Mouse (Mus musculus) kidney, postnatal 25 days (tissue): ENCODE results near the gene 4931428L18Rik.
"Not testable (repeated sequence)": the region's sequence is repeated elsewhere in the genome, so short reads cannot be mapped to it uniquely, and the experiment has no call there.

Experiments used
- DNase-seq, 2 experiments: peaks; one replicate each; pipeline ENCODE4 v3.0.0; 2021; ENCODE audit warnings: mixed read lengths in 2 of 2

The 4931428L18Rik gene

DNA sequence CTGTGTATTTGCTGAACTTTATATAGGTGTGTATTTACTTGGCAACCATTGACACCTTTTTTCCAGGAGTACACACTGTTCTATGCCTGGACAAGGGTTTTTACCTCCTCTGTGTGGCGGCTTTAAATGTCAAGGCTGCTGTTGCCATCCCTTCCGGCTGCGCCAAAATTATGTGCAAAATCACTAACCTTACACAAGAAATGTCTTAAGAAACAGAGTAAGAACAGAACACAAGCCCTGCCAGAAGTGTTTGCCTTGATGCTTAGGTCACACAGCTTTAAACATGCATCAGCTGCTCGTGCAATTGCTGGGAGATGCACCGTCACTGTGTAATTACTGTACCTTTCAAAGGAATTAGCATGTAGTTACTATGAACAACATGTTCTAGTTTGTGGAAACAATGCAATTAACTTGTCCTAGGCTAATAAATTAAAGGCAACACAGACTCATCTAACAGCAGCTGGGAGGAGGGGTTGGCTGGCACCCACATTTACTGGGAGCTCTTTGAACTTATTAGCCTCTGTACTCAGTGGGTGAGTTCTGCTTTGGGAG is 171.0 kb downstream of the 4931428L18Rik start:
- peak; percentile 27 to 75 for DNase-seq

DNA sequence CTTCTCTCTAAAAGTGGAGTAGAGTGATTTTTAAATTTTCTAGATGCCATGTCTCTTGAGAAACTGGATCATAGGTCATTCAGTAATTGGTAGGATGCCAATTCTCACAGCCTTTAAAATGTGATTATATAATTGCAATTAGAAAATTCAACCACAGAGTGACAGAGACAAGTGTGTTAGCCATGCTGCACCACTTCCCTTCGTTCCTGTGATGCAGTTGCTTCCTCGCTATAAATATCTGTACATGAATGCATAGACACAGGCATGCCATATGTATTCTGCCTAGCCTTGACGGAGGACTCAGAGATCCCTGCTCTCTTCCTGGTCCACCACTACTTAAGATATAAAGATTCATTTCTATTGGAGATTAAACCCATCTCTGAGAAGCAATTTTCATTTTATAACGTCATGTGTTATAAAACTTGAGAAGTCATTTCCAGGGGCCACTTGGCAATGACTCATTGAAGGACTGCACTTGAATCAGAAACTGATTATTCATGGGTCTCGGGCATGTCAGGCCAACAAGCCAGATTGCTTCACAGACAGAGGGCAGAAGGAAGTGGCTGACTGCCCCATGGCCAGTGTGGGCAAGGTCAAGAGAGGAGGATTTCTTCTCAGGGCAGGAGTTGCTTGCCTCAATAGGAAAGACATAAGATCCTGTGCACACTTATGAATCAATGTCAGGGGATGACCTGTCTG is 172.4 kb downstream of the 4931428L18Rik start:
- peak; percentile 21 to 72 for DNase-seq

DNA sequence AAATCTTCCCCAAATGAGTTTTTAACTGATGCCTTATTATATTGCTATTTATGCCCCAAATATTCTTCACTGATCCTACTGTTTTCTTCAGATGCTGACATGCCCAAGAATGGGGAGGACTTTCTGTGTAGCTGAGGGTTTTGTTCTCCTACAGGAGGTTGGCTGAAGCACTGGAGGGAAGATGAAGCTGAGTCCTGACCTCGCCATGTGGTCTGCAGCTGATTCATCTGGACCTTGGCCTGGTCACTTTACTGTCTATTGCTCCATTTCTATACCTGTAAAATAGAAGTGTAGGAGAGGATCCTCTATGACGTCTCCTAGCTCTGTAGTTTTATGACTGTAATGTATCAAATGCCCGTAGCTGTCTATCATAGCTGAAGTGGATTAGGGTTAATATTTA is 179.3 kb downstream of the 4931428L18Rik start:
- no peak for DNase-seq

GRCm38 (mm10) chr1:31042793-31043192 is 179.7 kb downstream of the 4931428L18Rik start:
- no peak for DNase-seq

- DNase-seq = peak; percentile 38 to 70
Measured at GRCm38 (mm10) chr1:31033851-31034534, 188.5 kb downstream of the 4931428L18Rik start.

DNA sequence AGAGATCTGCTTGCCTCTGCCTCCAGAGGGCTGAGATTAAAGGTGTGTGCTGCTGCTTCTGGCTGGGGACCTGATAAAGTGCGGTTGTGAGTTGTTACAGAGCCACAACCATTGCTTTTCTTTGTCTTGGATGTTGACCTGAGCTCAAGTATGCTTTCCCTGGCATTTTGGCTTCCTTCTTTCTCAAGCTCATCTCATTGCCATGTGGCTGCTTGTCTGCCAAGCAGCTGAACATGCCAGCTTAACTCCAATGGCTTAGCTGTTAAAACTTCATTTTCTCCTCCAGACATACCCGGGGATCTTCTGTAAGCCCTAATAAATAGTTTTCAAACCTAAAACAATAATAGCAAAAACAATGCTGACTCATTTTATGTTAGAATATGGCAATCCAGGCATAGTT is 190.1 kb downstream of the 4931428L18Rik start:
- no peak for DNase-seq

- no peak for DNase-seq
Measured at GRCm38 (mm10) chr1:31023173-31023572, 199.3 kb downstream of the 4931428L18Rik start.

GRCm38 (mm10) chr1:31019283-31019682 is 203.2 kb downstream of the 4931428L18Rik start:
- DNase-seq = peak; percentile 54 to 83

GRCm38 (mm10) chr1:31017377-31017776 is 205.1 kb downstream of the 4931428L18Rik start:
- DNase-seq = peak; percentile 17 to 53

GRCm38 (mm10) chr1:31016068-31016467 is 206.4 kb downstream of the 4931428L18Rik start:
- DNase-seq = no peak

DNA sequence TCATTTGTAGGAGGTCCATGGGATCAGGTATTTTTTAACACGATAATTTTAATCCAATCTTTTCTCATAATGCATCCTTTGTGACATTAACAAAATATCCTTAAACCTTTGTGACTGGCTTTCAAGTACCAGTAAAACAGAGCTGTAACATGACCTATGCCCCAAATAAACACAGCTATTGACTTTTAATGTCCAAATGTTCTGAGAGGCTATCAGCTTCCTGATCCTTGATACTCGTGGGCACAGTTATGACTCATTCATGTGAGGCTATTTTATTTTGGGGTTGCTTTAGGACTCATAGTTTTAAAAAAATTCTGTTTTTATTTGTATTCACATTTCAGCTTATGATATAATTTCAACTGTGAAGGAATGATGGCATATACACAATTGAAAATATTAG is 207.2 kb downstream of the 4931428L18Rik start:
- no peak for DNase-seq

GRCm38 (mm10) chr1:30977868-30978267 is 244.6 kb downstream of the 4931428L18Rik start, which contains the start of gene AC153137.1:
AC153137.1 (minus strand) TSS chr1:30977968.
- DNase-seq = not testable (repeated sequence)

GRCm38 (mm10) chr1:30977239-30977638 is 245.2 kb downstream of the 4931428L18Rik start:
- not testable (repeated sequence) for DNase-seq

DNA sequence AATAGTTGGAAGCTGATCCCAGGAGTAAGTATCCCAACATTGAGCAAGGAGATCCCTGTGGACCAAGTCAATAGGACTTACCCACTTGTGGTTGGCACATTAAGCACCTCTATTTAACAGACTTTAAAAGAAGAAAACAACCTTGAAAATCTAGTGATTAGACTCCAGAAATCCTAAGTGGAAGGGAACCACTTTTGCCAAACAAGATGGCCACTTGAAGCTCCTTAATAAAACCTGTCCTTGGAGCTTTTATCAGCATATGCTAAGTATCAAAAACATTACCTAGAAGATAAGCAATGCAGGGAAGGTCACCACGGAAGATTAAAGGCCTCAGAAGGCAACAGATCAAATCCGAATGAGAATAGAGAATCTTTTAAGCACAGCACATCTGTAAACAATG is 270.7 kb downstream of the 4931428L18Rik start:
- DNase-seq = no peak

GRCm38 (mm10) chr1:30950456-30950835 is 272.0 kb downstream of the 4931428L18Rik start:
- no peak for DNase-seq

GRCm38 (mm10) chr1:30949710-30950455 is 272.6 kb downstream of the 4931428L18Rik start:
- peak; percentile 96 to 99 for DNase-seq

GRCm38 (mm10) chr1:30948950-30949639 is 273.4 kb downstream of the 4931428L18Rik start:
- peak; percentile 60 to 82 for DNase-seq

DNA sequence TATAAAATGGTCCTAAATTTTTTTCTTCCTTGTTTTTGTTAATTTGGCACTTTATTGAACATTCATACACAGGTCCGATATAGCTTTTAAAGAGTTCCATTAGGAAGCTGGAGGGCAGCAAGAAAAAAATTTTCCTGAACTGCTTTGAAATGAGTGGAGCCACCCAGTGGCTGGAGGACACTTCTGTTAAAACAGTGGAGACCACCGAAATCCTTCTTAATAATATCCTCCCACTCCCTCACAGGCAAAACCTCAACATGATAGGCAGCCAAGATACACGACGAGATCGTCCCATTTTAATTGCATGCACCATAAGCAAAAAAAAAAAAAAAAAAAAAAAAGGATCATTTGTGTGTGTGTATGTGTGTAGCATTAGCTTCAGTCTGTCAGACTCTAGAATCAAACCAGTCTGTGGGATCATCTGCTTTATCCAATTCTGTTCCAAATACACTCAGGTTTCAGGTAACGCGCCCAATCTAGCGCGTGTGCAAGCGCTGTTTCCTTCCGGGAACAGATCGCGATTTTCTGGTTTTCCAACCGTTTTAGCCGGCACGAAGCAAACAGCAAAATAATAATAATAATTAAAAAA is 274.0 kb downstream of the 4931428L18Rik start:
- peak in 1 of 2 experiments; percentile 21 for DNase-seq
